In genomic region chr8:80500244-80500643, GRCm38 (mm10) we compare ENCODE assay signal across 14 mouse cellular contexts. TPM values are rescaled to one million over a fixed set of nuclear protein-coding genes. Genes with fewer than 3 reads are reported as not detected.
DNase-seq lines count a peak whose midpoint lies in the region; ATAC-seq and TF ChIP-seq lines count a peak whose summit lies in the region.
"Had no signal": no experiment of that assay in that cellular context is flagged by ENCODE, and none has a peak within 500 bp of the region (broad histone marks: within the 10 kb centered on the region; RNA-seq: fewer than 3 reads in every experiment).

No protein-coding gene starts in this region.

- no peaks in the 10 kb centered on the region for H3K9me3 ChIP-seq in embryonic facial prominence, embryonic 11.5 days (replicated peaks; ENCODE audit: control insufficient read depth, low read length)
- H3K9me3 ChIP-seq in embryonic facial prominence, embryonic 10.5 days = no peaks in the 10 kb centered on the region
- no peaks in the 10 kb centered on the region for H3K9me3 ChIP-seq in lung, embryonic 14.5 days (ENCODE audit: low read depth, low read length)
- H3K9me3 ChIP-seq in liver, embryonic 11.5 days (ENCODE audit: control insufficient read depth, low read length) = no peaks in the 10 kb centered on the region
- H3K9me3 ChIP-seq: embryonic facial prominence, embryonic 13.5 days had no signal

- no peaks in the 10 kb centered on the region for H3K27me3 ChIP-seq in embryonic facial prominence, embryonic 11.5 days (ENCODE audit: control insufficient read depth, insufficient read depth, low read length)
- no peaks in the 10 kb centered on the region for H3K27me3 ChIP-seq in embryonic facial prominence, embryonic 10.5 days (replicated peaks; ENCODE audit: low read depth, poor library complexity, severe bottlenecking)
- H3K27me3 ChIP-seq in lung, embryonic 14.5 days (ENCODE audit: insufficient read depth, low read length) = no peaks in the 10 kb centered on the region
- H3K27me3 ChIP-seq in liver, embryonic 11.5 days (replicated peaks; ENCODE audit: control insufficient read depth, insufficient read depth, low read length) = no peaks in the 10 kb centered on the region
- no peaks in the 10 kb centered on the region for H3K27me3 ChIP-seq in cerebellum, adult 2 months (ENCODE audit: control insufficient read depth, insufficient read depth, low read length)
- H3K27me3 ChIP-seq: embryonic facial prominence, embryonic 13.5 days had no signal

- no peak overlapping the region for H3K4me2 ChIP-seq in embryonic facial prominence, embryonic 11.5 days (ENCODE audit: low read depth, low read length)
- no peak overlapping the region for H3K4me2 ChIP-seq in lung, embryonic 14.5 days
- H3K4me2 ChIP-seq in liver, embryonic 11.5 days = peak overlapping the region; percentile 60
- H3K4me2 ChIP-seq: embryonic facial prominence, embryonic 13.5 days had no signal

- no peak for TF ChIP-seq CTCF in lung, embryonic 14.5 days (IDR thresholded peaks at IDR 0.05; ENCODE audit: low read depth)
- TF ChIP-seq CTCF in cerebellum, adult 2 months (IDR thresholded peaks at IDR 0.05; ENCODE audit: borderline replicate concordance, insufficient read depth, low read depth, low read length) = no peak

- H3K27ac ChIP-seq in embryonic facial prominence, embryonic 11.5 days (replicated peaks; ENCODE audit: low read depth, low read length) = no peak overlapping the region
- no peak overlapping the region for H3K27ac ChIP-seq in embryonic facial prominence, embryonic 10.5 days (replicated peaks)
- H3K27ac ChIP-seq in lung, embryonic 14.5 days (ENCODE audit: low read depth) = no peak overlapping the region; the same call in 1 of the 2 replicates
- peak overlapping the region; percentile 90 for H3K27ac ChIP-seq in liver, embryonic 11.5 days (ENCODE audit: low read depth, low read length)
- H3K27ac ChIP-seq in cerebellum, adult 2 months (ENCODE audit: insufficient read depth, low read length) = no peak overlapping the region
- H3K27ac ChIP-seq: embryonic facial prominence, embryonic 13.5 days; macrophage had no signal

- no peak overlapping the region for H3K4me3 ChIP-seq in embryonic facial prominence, embryonic 11.5 days (ENCODE audit: low read depth, low read length)
- no peak overlapping the region for H3K4me3 ChIP-seq in embryonic facial prominence, embryonic 10.5 days
- no peak overlapping the region for H3K4me3 ChIP-seq in lung, embryonic 14.5 days (ENCODE audit: low read depth, low read length)
- 0 out of 2 replicates have a peak overlapping the region, but pooled peaks have one; percentile 21 for H3K4me3 ChIP-seq in liver, embryonic 11.5 days (ENCODE audit: low read depth, low read length)
- H3K4me3 ChIP-seq in cerebellum, adult 2 months (replicated peaks; ENCODE audit: insufficient read depth, low read depth, low read length) = no peak overlapping the region
- H3K4me3 ChIP-seq: embryonic facial prominence, embryonic 13.5 days had no signal

- WGBS in embryonic facial prominence, embryonic 11.5 days = 86% methylated on average over 2 of the region's 2 CpGs
- WGBS in embryonic facial prominence, embryonic 10.5 days = 88% methylated on average over 2 of the region's 2 CpGs
- WGBS in lung, embryonic 14.5 days = 62% methylated on average over 2 of the region's 2 CpGs
- whole genome bisulfite sequencing in liver, embryonic 11.5 days = 38% methylated on average over 2 of the region's 2 CpGs
- 11% methylated on average over 2 of the region's 2 CpGs for WGBS in cerebellum, adult 2 months

- no peaks in the 10 kb centered on the region for H3K4me1 ChIP-seq in embryonic facial prominence, embryonic 11.5 days (ENCODE audit: control insufficient read depth, insufficient read depth, low read length)
- no peaks in the 10 kb centered on the region for H3K4me1 ChIP-seq in embryonic facial prominence, embryonic 10.5 days
- H3K4me1 ChIP-seq in lung, embryonic 14.5 days (ENCODE audit: insufficient read depth) = no peaks in the 10 kb centered on the region
- H3K4me1 ChIP-seq in liver, embryonic 11.5 days (replicated peaks; ENCODE audit: control insufficient read depth, insufficient read depth, low read length) = peaks cover 19% of the 10 kb centered on the region
- no peaks in the 10 kb centered on the region for H3K4me1 ChIP-seq in cerebellum, adult 2 months (ENCODE audit: control insufficient read depth, insufficient read depth, low read length)
- H3K4me1 ChIP-seq: embryonic facial prominence, embryonic 13.5 days had no signal

- TF ChIP-seq POLR2A in cerebellum, adult 2 months (IDR thresholded peaks at IDR 0.05; ENCODE audit: borderline replicate concordance, insufficient read depth, low read length) = no peak

- no peaks in the 10 kb centered on the region for H3K36me3 ChIP-seq in embryonic facial prominence, embryonic 11.5 days (replicated peaks; ENCODE audit: control insufficient read depth, insufficient read depth, low read depth, low read length)
- H3K36me3 ChIP-seq in embryonic facial prominence, embryonic 10.5 days (replicated peaks) = no peaks in the 10 kb centered on the region
- no peaks in the 10 kb centered on the region for H3K36me3 ChIP-seq in lung, embryonic 14.5 days (ENCODE audit: insufficient read depth)
- H3K36me3 ChIP-seq in liver, embryonic 11.5 days (ENCODE audit: control insufficient read depth, insufficient read depth, low read length) = peaks cover 3% of the 10 kb centered on the region; the same call in 1 of the 2 replicates
- H3K36me3 ChIP-seq: embryonic facial prominence, embryonic 13.5 days had no signal

- DNase-seq in embryonic facial prominence, embryonic 11.5 days (ENCODE audit: low spot score) = no peak
- no peak for DNase-seq in embryonic facial prominence, embryonic 10.5 days (ENCODE audit: low spot score)
- DNase-seq in lung, embryonic 14.5 days = no peak
- DNase-seq in lung, postnatal 25 days (ENCODE audit: low spot score) = no peak
- DNase-seq in liver, embryonic 11.5 days (ENCODE audit: low spot score) = no peak
- peak; percentile 49 to 71 for DNase-seq in spleen, postnatal 36 days (ENCODE audit: low spot score in 2 of 2)
- no peak for DNase-seq in cerebellum, adult 2 months
- DNase-seq: cerebellum, adult 11 months; gastrocnemius, postnatal 10 days; heart, postnatal 10 days; kidney, adult 11 months had no signal

- no peak overlapping the region for H3K9ac ChIP-seq in embryonic facial prominence, embryonic 11.5 days (replicated peaks; ENCODE audit: low read length)
- no peak overlapping the region for H3K9ac ChIP-seq in lung, embryonic 14.5 days
- H3K9ac ChIP-seq in liver, embryonic 11.5 days (ENCODE audit: low read depth, low read length) = peak overlapping the region; percentile 2; the same call in 1 of the 2 replicates
- H3K9ac ChIP-seq: embryonic facial prominence, embryonic 13.5 days had no signal

- ATAC-seq in embryonic facial prominence, embryonic 11.5 days (replicated peaks; ENCODE audit: insufficient number of reproducible peaks, low FRiP score, low TSS enrichment, low read depth) = 0 out of 2 replicates have a peak, but pooled peaks have one; percentile 34
- peak; percentile 68 for ATAC-seq in lung, embryonic 14.5 days (ENCODE audit: insufficient read depth)
- peak; percentile 92 for ATAC-seq in liver, embryonic 11.5 days (replicated peaks; ENCODE audit: low FRiP score)
- no peak for ATAC-seq in inflammation-experienced regulatory T-cells, adult 6 months

RNA-seq across cellular contexts. Expression of gene Gypa, which starts 6.7 kb away (rescaled TPM):
- polyA plus RNA-seq in embryonic facial prominence, embryonic 11.5 days (2014; fragmentation: Nextera tagmentation; extraction: Ambion mirVana) = 15.2 and 16.7 TPM in 2 replicates
- polyA plus RNA-seq in embryonic facial prominence, embryonic 10.5 days (2016; fragmentation: Nextera tagmentation; extraction: Ambion mirVana) = 11.9 and 13.9 TPM in 2 replicates
- polyA plus RNA-seq in lung, embryonic 14.5 days (2014; fragmentation: Nextera tagmentation; extraction: Ambion mirVana) = 4.1 and 6.3 TPM in 2 replicates
- polyA plus RNA-seq in liver, embryonic 11.5 days (2014; fragmentation: Nextera tagmentation; extraction: Ambion mirVana) = 197 and 222 TPM in 2 replicates
- polyA plus RNA-seq in cerebellum, adult 2 months (2012; rRNA removed) = 0.05 TPM in 1 of 2 replicates, not detected in the other
- polyA plus RNA-seq in inflammation-experienced regulatory T-cells, adult 6 months (2017; shearing (Covaris generic)) = not detected
- polyA plus RNA-seq: macrophage had no signal

Comparison
In these comparisons a context has a peak if more than half of its experiments do, and no peak if none do; other contexts are left out.
1. DNase-seq: peak in spleen, postnatal 36 days (2 of 2); none in embryonic facial prominence, embryonic 11.5 days (single experiment), embryonic facial prominence, embryonic 10.5 days (single experiment), lung, embryonic 14.5 days (single experiment), lung, postnatal 25 days (single experiment), liver, embryonic 11.5 days (single experiment) and cerebellum, adult 2 months (0 of 2).
2. RNA of gene Gypa, which starts 6.7 kb away (polyA plus RNA-seq): 197 to 222 TPM in liver, embryonic 11.5 days; 15.2 to 16.7 TPM in embryonic facial prominence, embryonic 11.5 days, 11.9 to 13.9 TPM in embryonic facial prominence, embryonic 10.5 days, 4.1 to 6.3 TPM in lung, embryonic 14.5 days, 0.05 TPM in cerebellum, adult 2 months and not detected in inflammation-experienced regulatory T-cells, adult 6 months; every median in the first group is over 10 times any median in the second.